Mouse (Mus musculus): ENCODE data around the gene Ggt7. TPM values are rescaled to one million over a fixed set of nuclear protein-coding genes. Genes with fewer than 3 reads are reported as not detected.
"Not testable (repeated sequence)": the region's sequence is repeated elsewhere in the genome, so short reads cannot be mapped to it uniquely, and the experiment has no call there.

Ggt7 gene
- polyA plus RNA-seq, 1 experiment from 2014 or later, result 0.76 TPM

- H3K9me3 ChIP-seq (ENCODE audit: control insufficient read depth, low read length), result no peaks in the 10 kb centered on the region
- H3K4me2 ChIP-seq (ENCODE audit: low read length), result peak overlapping the region; percentile 85
- peak overlapping the region; percentile 84 to 93 for H3K27ac ChIP-seq (replicated peaks in 1 of 2; ENCODE audit: control insufficient read depth in 1 of 2, insufficient read depth in 1 of 2, low read depth in 2 of 2, low read length in 2 of 2)
- H3K4me1 ChIP-seq (ENCODE audit: control insufficient read depth in 2 of 2, insufficient read depth in 2 of 2, low read length in 2 of 2), result peaks cover 2 to 33% of the 10 kb centered on the region in 2 experiments
- peak overlapping the region; percentile 97 to 99 for H3K4me3 ChIP-seq (ENCODE audit: control insufficient read depth in 1 of 2, insufficient read depth in 1 of 2, low read depth in 1 of 2, low read length in 2 of 2)
- peak; percentile 60 for ATAC-seq (ENCODE audit: insufficient number of reproducible peaks, insufficient read depth, low FRiP score, low read depth)
- H3K36me3 ChIP-seq (ENCODE audit: control insufficient read depth, insufficient read depth, low read length), result no peaks in the 10 kb centered on the region
- 1% methylated on average over 47 of the region's 71 CpGs for WGBS
- H3K27me3 ChIP-seq (ENCODE audit: control insufficient read depth, insufficient read depth, low read length), result no peaks in the 10 kb centered on the region
- peak overlapping the region; percentile 99 for H3K9ac ChIP-seq (ENCODE audit: low read length)
Observed at GRCm38 (mm10) chr2:155472671-155473569, 45.1 kb downstream of the Ggt7 start.

- Histone ChIP-seq H3K36me3 (ENCODE audit: control insufficient read depth, insufficient read depth, low read length) (0 out of 2 replicates have a peak, but pooled peaks cover 5% of the 10 kb centered on the region), H3K27me3 (ENCODE audit: control insufficient read depth, insufficient read depth, low read length) (no peaks in the 10 kb centered on the region), H3K27ac (replicated peaks in 1 of 2; ENCODE audit: control insufficient read depth in 1 of 2, insufficient read depth in 1 of 2, low read depth in 2 of 2, low read length in 2 of 2) (no peak overlapping the region), H3K4me3 (ENCODE audit: control insufficient read depth in 1 of 2, insufficient read depth in 1 of 2, low read depth in 1 of 2, low read length in 2 of 2) (no peak overlapping the region), H3K9ac (ENCODE audit: low read length) (no peak overlapping the region), H3K4me1 (ENCODE audit: control insufficient read depth in 2 of 2, insufficient read depth in 2 of 2, low read length in 2 of 2) (peaks cover 0 to 23% of the 10 kb centered on the region in 2 experiments), H3K9me3 (ENCODE audit: control insufficient read depth, low read length) (no peaks in the 10 kb centered on the region), H3K4me2 (ENCODE audit: low read length) (no peak overlapping the region)
- WGBS, result 83% methylated on average over 1 of the region's 1 CpGs
- ATAC-seq (ENCODE audit: insufficient number of reproducible peaks, insufficient read depth, low FRiP score, low read depth), result no peak
Observed at GRCm38 (mm10) chr2:155466861-155467260, 51.2 kb downstream of the Ggt7 start.

- H3K9me3 ChIP-seq (ENCODE audit: control insufficient read depth, low read length), result no peaks in the 10 kb centered on the region
- no peaks in the 10 kb centered on the region for H3K27me3 ChIP-seq (ENCODE audit: control insufficient read depth, insufficient read depth, low read length)
- H3K4me3 ChIP-seq (ENCODE audit: control insufficient read depth in 1 of 2, insufficient read depth in 1 of 2, low read depth in 1 of 2, low read length in 2 of 2), result no peak overlapping the region
- H3K9ac ChIP-seq (ENCODE audit: low read length), result no peak overlapping the region
- ATAC-seq (ENCODE audit: insufficient number of reproducible peaks, insufficient read depth, low FRiP score, low read depth), result no peak
- no peaks in the 10 kb centered on the region for H3K36me3 ChIP-seq (ENCODE audit: control insufficient read depth, insufficient read depth, low read length)
- H3K4me1 ChIP-seq (ENCODE audit: control insufficient read depth in 2 of 2, insufficient read depth in 2 of 2, low read length in 2 of 2), result no peaks in the 10 kb centered on the region; a peak in 1 of 4 replicates
- no peak overlapping the region for H3K4me2 ChIP-seq (ENCODE audit: low read length)
- no peak overlapping the region for H3K27ac ChIP-seq (replicated peaks in 1 of 2; ENCODE audit: control insufficient read depth in 1 of 2, insufficient read depth in 1 of 2, low read depth in 2 of 2, low read length in 2 of 2)
- WGBS, result 75% methylated on average over 7 of the region's 7 CpGs
Observed at GRCm38 (mm10) chr2:155453591-155453990, 64.4 kb downstream of the Ggt7 start.

- Histone ChIP-seq H3K27me3 (ENCODE audit: control insufficient read depth, insufficient read depth, low read length) (no peaks in the 10 kb centered on the region), H3K4me2 (ENCODE audit: low read length) (no peak overlapping the region), H3K4me1 (ENCODE audit: control insufficient read depth in 2 of 2, insufficient read depth in 2 of 2, low read length in 2 of 2) (no peaks in the 10 kb centered on the region), H3K4me3 (ENCODE audit: control insufficient read depth in 1 of 2, insufficient read depth in 1 of 2, low read depth in 1 of 2, low read length in 2 of 2) (no peak overlapping the region), H3K9ac (ENCODE audit: low read length) (no peak overlapping the region), H3K36me3 (ENCODE audit: control insufficient read depth, insufficient read depth, low read length) (no peaks in the 10 kb centered on the region), H3K9me3 (ENCODE audit: control insufficient read depth, low read length) (no peaks in the 10 kb centered on the region), H3K27ac (replicated peaks in 1 of 2; ENCODE audit: control insufficient read depth in 1 of 2, insufficient read depth in 1 of 2, low read depth in 2 of 2, low read length in 2 of 2) (no peak overlapping the region)
- no peak for ATAC-seq (ENCODE audit: insufficient number of reproducible peaks, insufficient read depth, low FRiP score, low read depth)
- 82% methylated on average over 5 of the region's 5 CpGs for WGBS
Observed at GRCm38 (mm10) chr2:155451256-155451655, 66.8 kb downstream of the Ggt7 start.

- not testable (repeated sequence) for H3K27ac ChIP-seq (replicated peaks in 1 of 2; ENCODE audit: control insufficient read depth in 1 of 2, insufficient read depth in 1 of 2, low read depth in 2 of 2, low read length in 2 of 2); ATAC-seq (ENCODE audit: insufficient number of reproducible peaks, insufficient read depth, low FRiP score, low read depth)
- 100% methylated on average over 1 of the region's 1 CpGs for WGBS
Observed at GRCm38 (mm10) chr2:155447906-155448305, 70.1 kb downstream of the Ggt7 start.

GRCm38 (mm10) chr2:155443446-155443845 lies 74.6 kb downstream of the Ggt7 start:
- no peaks in the 10 kb centered on the region for H3K27me3 ChIP-seq (ENCODE audit: control insufficient read depth, insufficient read depth, low read length)
- WGBS, result 71% methylated on average over 2 of the region's 2 CpGs
- H3K36me3 ChIP-seq (ENCODE audit: control insufficient read depth, insufficient read depth, low read length), result peaks cover 8% of the 10 kb centered on the region
- ATAC-seq (ENCODE audit: insufficient number of reproducible peaks, insufficient read depth, low FRiP score, low read depth), result no peak
- no peak overlapping the region for H3K4me3 ChIP-seq (ENCODE audit: control insufficient read depth in 1 of 2, insufficient read depth in 1 of 2, low read depth in 1 of 2, low read length in 2 of 2)
- no peak overlapping the region for H3K4me2 ChIP-seq (ENCODE audit: low read length)
- no peak overlapping the region for H3K9ac ChIP-seq (ENCODE audit: low read length)
- no peak overlapping the region for H3K27ac ChIP-seq (replicated peaks in 1 of 2; ENCODE audit: control insufficient read depth in 1 of 2, insufficient read depth in 1 of 2, low read depth in 2 of 2, low read length in 2 of 2)
- no peaks in the 10 kb centered on the region for H3K9me3 ChIP-seq (ENCODE audit: control insufficient read depth, low read length)
- H3K4me1 ChIP-seq (ENCODE audit: control insufficient read depth in 2 of 2, insufficient read depth in 2 of 2, low read length in 2 of 2), result peaks cover 0 to 7% of the 10 kb centered on the region in 2 experiments; a peak in 1 of 4 replicates

More at GRCm38 (mm10) chr2:155447906-155448305, 70.1 kb downstream of the Ggt7 start:
- not testable (repeated sequence) for H3K9ac ChIP-seq (ENCODE audit: low read length); H3K4me1 ChIP-seq (ENCODE audit: control insufficient read depth in 2 of 2, insufficient read depth in 2 of 2, low read length in 2 of 2); H3K27me3 ChIP-seq (ENCODE audit: control insufficient read depth, insufficient read depth, low read length); H3K36me3 ChIP-seq (ENCODE audit: control insufficient read depth, insufficient read depth, low read length); H3K9me3 ChIP-seq (ENCODE audit: control insufficient read depth, low read length); H3K4me2 ChIP-seq (ENCODE audit: low read length); H3K4me3 ChIP-seq (ENCODE audit: control insufficient read depth in 1 of 2, insufficient read depth in 1 of 2, low read depth in 1 of 2, low read length in 2 of 2)

- Histone ChIP-seq H3K4me2 (ENCODE audit: low read length) (no peak overlapping the region), H3K4me1 (ENCODE audit: control insufficient read depth in 2 of 2, insufficient read depth in 2 of 2, low read length in 2 of 2) (peaks cover 0 to 7% of the 10 kb centered on the region in 2 experiments; a peak in 1 of 4 replicates), H3K4me3 (ENCODE audit: control insufficient read depth in 1 of 2, insufficient read depth in 1 of 2, low read depth in 1 of 2, low read length in 2 of 2) (no peak overlapping the region), H3K27ac (replicated peaks in 1 of 2; ENCODE audit: control insufficient read depth in 1 of 2, insufficient read depth in 1 of 2, low read depth in 2 of 2, low read length in 2 of 2) (no peak overlapping the region), H3K36me3 (ENCODE audit: control insufficient read depth, insufficient read depth, low read length) (peaks cover 9% of the 10 kb centered on the region), H3K9ac (ENCODE audit: low read length) (no peak overlapping the region), H3K27me3 (ENCODE audit: control insufficient read depth, insufficient read depth, low read length) (no peaks in the 10 kb centered on the region), H3K9me3 (ENCODE audit: control insufficient read depth, low read length) (no peaks in the 10 kb centered on the region)
- 94% methylated on average over 4 of the region's 4 CpGs for WGBS
- ATAC-seq (ENCODE audit: insufficient number of reproducible peaks, insufficient read depth, low FRiP score, low read depth), result no peak
Observed at GRCm38 (mm10) chr2:155442916-155443315, 75.1 kb downstream of the Ggt7 start.

All from heart, embryonic 14.5 days (tissue).